Mouse (Mus musculus): ENCODE results near the gene Cers1. TPM values are rescaled to one million over a fixed set of nuclear protein-coding genes. Genes with fewer than 3 reads are reported as not detected.
A peak's percentile ranks its signal among the peaks of the same experiment; 100 is the strongest.

Cers1 gene
- total and polyA plus RNA-seq, 3 experiments = 0.13 TPM; not detected in 2

DNA sequence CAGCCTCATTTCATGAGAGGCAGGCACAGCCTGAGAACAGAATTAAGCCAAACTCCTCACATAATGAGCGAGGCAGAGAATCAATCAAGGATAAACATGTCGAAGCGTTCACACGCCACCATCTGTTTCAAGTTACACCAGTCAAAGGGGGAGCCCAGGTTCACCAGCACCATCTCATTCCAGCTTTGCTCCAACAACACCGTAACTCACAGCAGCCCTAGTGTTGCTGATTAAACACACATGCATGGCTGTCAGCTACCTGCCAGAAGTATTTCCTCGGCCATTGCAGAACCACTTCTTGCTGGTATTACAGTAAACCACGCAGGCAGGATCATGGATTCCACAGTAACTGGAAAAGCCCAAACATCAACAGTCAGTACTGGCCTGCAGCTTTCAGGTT is 27.5 kb downstream of the Cers1 start:
- H3K4me3 ChIP-seq (replicated peaks in 1 of 3; ENCODE audit: low read depth in 2 of 3, low read length in 2 of 3, poor library complexity in 1 of 3) = no peak overlapping the region
- TF ChIP-seq TCF12 (IDR thresholded peaks at IDR 0.05; ENCODE audit: low read depth, low read length) = no peak
- H3K79me2 ChIP-seq (replicated peaks; ENCODE audit: control insufficient read depth, extremely low read depth, insufficient read depth, poor library complexity, severe bottlenecking) = peaks cover 44% of the 10 kb centered on the region
- in situ Hi-C loops (cut with MboI; ENCODE audit: low pct_ligation_motif_present, low pct_unique_long_range_greater_than_20kb, low sequenced_read_pairs) (no loop called here), dilution Hi-C loops (cut with MboI; ENCODE audit: extremely low pct_ligation_motif_present, extremely low pct_unique_long_range_greater_than_20kb, low sequenced_read_pairs) (no loop called here)
- no peaks in the 10 kb centered on the region for H3K27me3 ChIP-seq (replicated peaks)
- H3K4me1 ChIP-seq (ENCODE audit: control insufficient read depth in 1 of 2, insufficient read depth in 2 of 2) = peaks cover 8 to 23% of the 10 kb centered on the region in 2 experiments
- H3K4me2 ChIP-seq (ENCODE audit: insufficient read depth, low read depth, poor library complexity, severe bottlenecking) = no peak overlapping the region
- no peak overlapping the region for H3K27ac ChIP-seq (ENCODE audit: insufficient read depth, low read depth)
- no peaks in the 10 kb centered on the region for H3K9me3 ChIP-seq (replicated peaks; ENCODE audit: low read length)
- no peak overlapping the region for H3K9ac ChIP-seq (ENCODE audit: insufficient read depth, low read depth)
- DNase-seq (ENCODE audit: extremely low read depth) = no peak
- peaks cover 72 to 95% of the 10 kb centered on the region in 2 experiments for H3K36me3 ChIP-seq (replicated peaks in 1 of 2; ENCODE audit: control insufficient read depth in 1 of 2, insufficient read depth in 1 of 2, low read length in 1 of 2)

DNA sequence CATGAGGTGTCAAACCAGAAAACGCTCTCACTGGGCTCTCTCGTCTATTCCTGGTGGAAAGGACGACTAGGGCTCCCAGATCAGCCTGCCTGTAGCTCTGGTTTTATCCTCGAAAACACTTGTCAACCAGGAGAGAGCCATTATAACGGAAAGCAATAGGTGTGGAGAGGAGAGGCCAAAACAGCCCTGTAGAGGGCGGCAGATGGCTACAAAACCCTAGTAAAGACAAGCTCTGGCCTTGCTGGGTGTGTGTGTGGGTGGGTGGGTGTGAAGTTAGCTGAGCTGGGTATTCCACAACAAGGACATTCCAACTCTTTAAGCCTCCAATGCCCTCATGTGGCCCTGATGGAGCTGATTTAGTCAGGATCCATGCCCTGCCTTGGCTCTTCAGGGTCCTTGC is 28.1 kb downstream of the Cers1 start:
- dilution Hi-C loops (cut with MboI; ENCODE audit: extremely low pct_ligation_motif_present, extremely low pct_unique_long_range_greater_than_20kb, low sequenced_read_pairs) = no loop called here
- peaks cover 14 to 29% of the 10 kb centered on the region in 2 experiments for H3K4me1 ChIP-seq (ENCODE audit: control insufficient read depth in 1 of 2, insufficient read depth in 2 of 2)

DNA sequence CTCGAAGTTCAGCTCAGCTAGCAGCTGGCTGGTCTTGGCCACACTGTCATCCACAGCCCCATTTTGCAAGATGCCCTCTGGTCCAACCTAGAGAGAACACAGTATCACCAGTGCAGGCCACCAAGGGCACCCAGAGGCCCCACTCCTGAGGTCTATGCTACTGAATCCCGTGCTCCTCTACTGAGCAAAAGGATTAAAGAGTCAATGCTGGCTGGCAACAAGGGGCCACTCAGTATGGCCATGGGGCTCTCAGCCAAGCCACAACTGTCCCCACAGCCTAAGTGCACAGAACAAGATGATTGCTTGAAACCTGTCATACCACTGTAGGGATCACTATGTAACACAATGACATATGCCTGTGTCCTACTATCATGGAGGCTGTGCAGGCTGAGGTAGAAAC is 28.7 kb downstream of the Cers1 start:
- Histone ChIP-seq H3K4me1 (ENCODE audit: control insufficient read depth in 1 of 2, insufficient read depth in 2 of 2) (peaks cover 19 to 35% of the 10 kb centered on the region in 2 experiments), H3K9ac (ENCODE audit: insufficient read depth, low read depth) (no peak overlapping the region), H3K27ac (ENCODE audit: insufficient read depth, low read depth) (no peak overlapping the region), H3K79me2 (replicated peaks; ENCODE audit: control insufficient read depth, extremely low read depth, insufficient read depth, poor library complexity, severe bottlenecking) (peaks cover 56% of the 10 kb centered on the region), H3K4me2 (ENCODE audit: insufficient read depth, low read depth, poor library complexity, severe bottlenecking) (no peak overlapping the region), H3K4me3 (replicated peaks in 1 of 3; ENCODE audit: low read depth in 2 of 3, low read length in 2 of 3, poor library complexity in 1 of 3) (no peak overlapping the region), H3K27me3 (replicated peaks) (no peaks in the 10 kb centered on the region), H3K36me3 (replicated peaks in 1 of 2; ENCODE audit: control insufficient read depth in 1 of 2, insufficient read depth in 1 of 2, low read length in 1 of 2) (peaks cover 71 to 95% of the 10 kb centered on the region in 2 experiments), H3K9me3 (replicated peaks; ENCODE audit: low read length) (no peaks in the 10 kb centered on the region)
- in situ Hi-C loops (cut with MboI; ENCODE audit: low pct_ligation_motif_present, low pct_unique_long_range_greater_than_20kb, low sequenced_read_pairs) = no loop called here
- no peak for DNase-seq (ENCODE audit: extremely low read depth)
- no peak for TF ChIP-seq TCF12 (IDR thresholded peaks at IDR 0.05; ENCODE audit: low read depth, low read length)
- no peak for TF ChIP-seq BHLHE40 (IDR thresholded peaks at IDR 0.05; ENCODE audit: low read depth, low read length)
- no peak for TF ChIP-seq MAZ (IDR thresholded peaks at IDR 0.05; ENCODE audit: low read depth, low read length)
- TF ChIP-seq MEF2A (IDR thresholded peaks at IDR 0.05; ENCODE audit: borderline replicate concordance, low read depth, low read length) = no peak
- TF ChIP-seq PAX5 (IDR thresholded peaks at IDR 0.05; ENCODE audit: low read length) = no peak
- no peak for TF ChIP-seq KAT2A (IDR thresholded peaks at IDR 0.05; ENCODE audit: insufficient replicate concordance, low read length)
- TF ChIP-seq POLR2A (IDR thresholded peaks at IDR 0.05; ENCODE audit: low read depth, low read length) = no peak
- TF ChIP-seq JUND (conservative IDR thresholded peaks at IDR 0.05; ENCODE audit: low read depth, low read length) = no peak
- no peak for TF ChIP-seq JUN (IDR thresholded peaks at IDR 0.05; ENCODE audit: insufficient read depth, low read depth, low read length)
- TF ChIP-seq ZMIZ1 (IDR thresholded peaks at IDR 0.05; ENCODE audit: low read depth, low read length) = no peak
- no peak for TF ChIP-seq SIN3A (IDR thresholded peaks at IDR 0.05; ENCODE audit: low read length)
- TF ChIP-seq NRF1 (IDR thresholded peaks at IDR 0.05; ENCODE audit: low read depth, low read length) = no peak
- TF ChIP-seq ZC3H11A (IDR thresholded peaks at IDR 0.05; ENCODE audit: low read depth, low read length) = no peak
- no peak for TF ChIP-seq ETS1 (conservative IDR thresholded peaks at IDR 0.05; ENCODE audit: low read depth, low read length)
- dilution Hi-C loops (cut with MboI; ENCODE audit: extremely low pct_ligation_motif_present, extremely low pct_unique_long_range_greater_than_20kb, low sequenced_read_pairs) = no loop called here

More for the DNA sequence above, 28.1 kb downstream of the Cers1 start:
- in situ Hi-C loops (cut with MboI; ENCODE audit: low pct_ligation_motif_present, low pct_unique_long_range_greater_than_20kb, low sequenced_read_pairs) = no loop called here
- Histone ChIP-seq H3K27me3 (replicated peaks) (no peaks in the 10 kb centered on the region), H3K4me2 (ENCODE audit: insufficient read depth, low read depth, poor library complexity, severe bottlenecking) (no peak overlapping the region), H3K9ac (ENCODE audit: insufficient read depth, low read depth) (no peak overlapping the region), H3K36me3 (replicated peaks in 1 of 2; ENCODE audit: control insufficient read depth in 1 of 2, insufficient read depth in 1 of 2, low read length in 1 of 2) (peaks cover 71 to 95% of the 10 kb centered on the region in 2 experiments), H3K4me3 (replicated peaks in 1 of 3; ENCODE audit: low read depth in 2 of 3, low read length in 2 of 3, poor library complexity in 1 of 3) (no peak overlapping the region), H3K79me2 (replicated peaks; ENCODE audit: control insufficient read depth, extremely low read depth, insufficient read depth, poor library complexity, severe bottlenecking) (peaks cover 50% of the 10 kb centered on the region), H3K9me3 (replicated peaks; ENCODE audit: low read length) (no peaks in the 10 kb centered on the region), H3K27ac (ENCODE audit: insufficient read depth, low read depth) (no peak overlapping the region)
- peak; percentile 35 for DNase-seq (ENCODE audit: extremely low read depth)
- TF ChIP-seq RAD21 (IDR thresholded peaks at IDR 0.05; ENCODE audit: low read depth, low read length) (peak; percentile 55), ELF1 (IDR thresholded peaks at IDR 0.05; ENCODE audit: low read depth, low read length) (no peak), SMC3 (IDR thresholded peaks at IDR 0.05; ENCODE audit: low read depth, low read length) (peak; percentile 35; the same call in 1 of the 2 replicates), HCFC1 (IDR thresholded peaks at IDR 0.05; ENCODE audit: low read depth, low read length) (no peak), E2F4 (IDR thresholded peaks at IDR 0.05; ENCODE audit: insufficient replicate concordance, low read depth, low read length) (no peak), CTCF (conservative IDR thresholded peaks at IDR 0.05 in 1 of 2, IDR thresholded peaks at IDR 0.05 in 1 of 2; ENCODE audit: low read depth in 2 of 2, low read length in 2 of 2) (peak in 1 of 2 experiments; percentile 65; a peak in 2 of 4 replicates), POLR2A (IDR thresholded peaks at IDR 0.05; ENCODE audit: low read depth, low read length) (no peak)
